Mouse (Mus musculus) c-Kit-positive CD71-positive TER-119-positive erythroid progenitor cells, embryonic 14.5 days (primary cell): ENCODE data around the gene Cib1.

Source experiments
- DNase-seq: peaks from one replicate; pipeline ENCODE4 v3.0.0-alpha.2; 2013; ENCODE audit warnings: low spot score

Gene Cib1

GRCm38 (mm10) chr7:80183969-80184368 is 48.6 kb downstream of the Cib1 start:
- DNase-seq = no peak

- DNase-seq = no peak
Measured at GRCm38 (mm10) chr7:80183466-80183865, 49.1 kb downstream of the Cib1 start.

GRCm38 (mm10) chr7:80182139-80182538 is 50.5 kb downstream of the Cib1 start:
- no peak for DNase-seq

- DNase-seq = no peak
Measured at GRCm38 (mm10) chr7:80181078-80181477, 51.5 kb downstream of the Cib1 start.

- no peak for DNase-seq
Measured at GRCm38 (mm10) chr7:80180202-80180601, 52.4 kb downstream of the Cib1 start.

- DNase-seq = no peak
Measured at GRCm38 (mm10) chr7:80179790-80180189, 52.8 kb downstream of the Cib1 start.

GRCm38 (mm10) chr7:80179327-80179726 is 53.3 kb downstream of the Cib1 start:
- no peak for DNase-seq

- DNase-seq = no peak
Measured at GRCm38 (mm10) chr7:80178037-80178729, 54.4 kb downstream of the Cib1 start.

- DNase-seq = no peak
Measured at GRCm38 (mm10) chr7:80177438-80177837, 55.2 kb downstream of the Cib1 start.
